Mouse (Mus musculus): ENCODE results near the gene Trim47.

DNA sequence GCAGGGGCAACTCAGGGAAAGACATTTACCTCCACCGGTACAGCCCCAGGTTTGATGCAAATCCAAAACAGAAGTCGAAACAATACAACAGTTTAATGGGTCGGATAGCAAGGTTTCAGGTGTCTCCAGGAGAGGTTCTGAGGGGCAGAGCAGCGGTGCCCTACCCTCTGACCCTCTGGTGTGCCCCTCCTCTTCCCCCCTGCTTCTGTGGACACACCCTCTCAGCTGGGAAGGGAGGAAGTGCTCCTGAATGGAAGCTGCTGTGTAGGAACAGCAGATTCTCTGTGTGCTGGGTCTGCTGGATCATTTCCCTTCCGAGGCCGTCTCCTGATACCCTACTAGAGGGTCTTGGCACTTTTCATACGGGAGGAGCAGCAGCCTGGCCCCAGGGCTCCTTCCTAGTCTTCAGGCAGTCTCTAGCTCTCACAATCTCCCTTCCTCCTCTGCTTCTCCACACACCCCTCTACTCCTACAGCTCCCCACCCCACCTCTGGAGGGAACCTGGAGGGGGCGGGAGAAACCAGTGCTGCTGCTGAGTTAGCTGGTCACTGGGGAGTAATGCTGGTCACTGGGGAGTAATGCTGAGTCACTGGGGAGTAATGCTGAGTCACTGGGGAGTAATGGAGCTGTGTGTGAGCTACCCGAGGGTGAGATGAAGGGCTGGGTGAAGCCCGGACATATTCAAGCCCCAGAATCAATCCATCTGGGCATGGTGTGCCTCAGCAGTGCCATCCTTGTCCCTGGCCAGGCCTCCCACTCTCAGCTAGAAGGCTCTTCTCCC is 15.4 kb upstream of the Trim47 start:
- TF ChIP-seq CTCF (IDR thresholded peaks at IDR 0.05; ENCODE audit: control insufficient read depth, insufficient read depth, insufficient read length) (no peak), USF1 (IDR thresholded peaks at IDR 0.05; ENCODE audit: low read depth) (no peak), CEBPB (IDR thresholded peaks at IDR 0.05; ENCODE audit: low read depth) (no peak)

Measured in C2C12 (cell line).